Mouse (Mus musculus) kidney, postnatal 36 days (tissue): ENCODE measurements around the gene Wnt16.
A peak's percentile ranks its signal among the peaks of the same experiment; 100 is the strongest.

Experiments
- DNase-seq, 2 experiments: peaks; one replicate each; pipeline ENCODE4 v3.0.0; 2021 to 2022; ENCODE audit warnings: mixed read lengths in 2 of 2

The Wnt16 gene

GRCm38 (mm10) chr6:22327091-22327490 lies 39.1 kb downstream of the Wnt16 start:
- DNase-seq, result peak; percentile 29 to 36

- DNase-seq, result no peak
Measured at GRCm38 (mm10) chr6:22327931-22328330, 39.9 kb downstream of the Wnt16 start.

GRCm38 (mm10) chr6:22330169-22330960 lies 42.3 kb downstream of the Wnt16 start:
- no peak for DNase-seq

GRCm38 (mm10) chr6:22332548-22332947 lies 44.5 kb downstream of the Wnt16 start:
- DNase-seq, result no peak

GRCm38 (mm10) chr6:22339763-22340542 lies 51.9 kb downstream of the Wnt16 start:
- peak in 1 of 2 experiments; percentile 23 for DNase-seq

- DNase-seq, result no peak
Measured at GRCm38 (mm10) chr6:22340779-22341178, 52.8 kb downstream of the Wnt16 start.

GRCm38 (mm10) chr6:22343292-22343691 lies 55.3 kb downstream of the Wnt16 start:
- no peak for DNase-seq

- no peak for DNase-seq
Measured at GRCm38 (mm10) chr6:22343706-22344105, 55.7 kb downstream of the Wnt16 start.

- peak in 1 of 2 experiments; percentile 50 for DNase-seq
Measured at GRCm38 (mm10) chr6:22344443-22344842, 56.4 kb downstream of the Wnt16 start.

GRCm38 (mm10) chr6:22347132-22347902 lies 59.3 kb downstream of the Wnt16 start:
- no peak for DNase-seq
